Mouse (Mus musculus) heart, adult 10 weeks (tissue): ENCODE data around the gene Dennd2c. TPM values are rescaled to one million over a fixed set of nuclear protein-coding genes. Genes with fewer than 3 reads are reported as not detected.

Source experiments
- polyA plus RNA-seq: library from polyadenylated mRNA; stranded (reverse); fragments of 350-450 nt; fragmentation: Illumina TruSeq; extraction: RNeasy Lipid Tissue Mini Kit (QIAGEN cat#74804); gene quantifications from one replicate; pipeline ENCODE4 v1.2.3, GENCODE M21; 2014; ENCODE audit warnings: low read depth, low replicate concordance

The Dennd2c gene
- polyA plus RNA-seq: 1.4 TPM

GRCm38 (mm10) chr3:103102454-103103390 is at the start of gene Dennd2c:
TSS of gene Dennd2c (plus strand) at chr3:103102604.

GRCm38 (mm10) chr3:103058207-103059157 is 43.9 kb upstream of the Dennd2c start, which contains the start of gene Nras:
TSS of gene Nras (plus strand) at chr3:103058285.

GRCm38 (mm10) chr3:103073771-103074170 is 28.6 kb upstream of the Dennd2c start, which contains the start of gene Ampd1:
TSS of gene Ampd1 (plus strand) at chr3:103074014.

GRCm38 (mm10) chr3:103171505-103172267 is 69.3 kb downstream of the Dennd2c start, which contains the start of gene Bcas2:
TSS of gene Bcas2 (plus strand) at chr3:103171655.

Other genes with a start within 250 kb of the Dennd2c start
- not detected for gene Sycp1, start 166.5 kb upstream of the Dennd2c start, polyA plus RNA-seq
- gene Nr1h5, start 138.5 kb upstream of the Dennd2c start, polyA plus RNA-seq: not detected
- 29.4 TPM for gene Sike1, start 106.9 kb upstream of the Dennd2c start, polyA plus RNA-seq
- 302 TPM for gene Csde1, start 82.2 kb upstream of the Dennd2c start, polyA plus RNA-seq
- gene Nras, start 44.3 kb upstream of the Dennd2c start, polyA plus RNA-seq: 20.8 TPM
- gene Ampd1, start 28.6 kb upstream of the Dennd2c start, polyA plus RNA-seq: not detected
- 50.9 TPM for gene Bcas2, start 69.1 kb downstream of the Dennd2c start, polyA plus RNA-seq
- gene Trim33, start 176.7 kb downstream of the Dennd2c start, polyA plus RNA-seq: 8.9 TPM